8 mouse cellular contexts compared by ENCODE assay signal in the genomic region with DNA sequence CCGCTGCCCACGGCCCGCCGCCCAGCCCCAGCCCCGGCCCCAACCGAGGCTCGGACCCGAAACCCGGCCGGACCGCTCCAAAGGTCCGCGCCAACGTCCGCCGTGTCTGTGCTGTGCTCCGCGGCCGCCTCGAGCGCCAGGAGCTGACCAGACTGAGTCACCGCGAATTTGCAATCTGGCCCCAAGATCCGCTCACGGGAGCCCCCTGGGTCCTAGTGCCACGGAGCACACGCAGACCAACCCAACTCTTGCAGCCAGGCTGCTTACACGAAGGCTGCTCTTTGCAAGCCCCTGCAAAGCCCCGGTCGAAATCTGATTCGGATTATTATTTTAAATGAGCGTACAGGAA. TPM values are rescaled to one million over a fixed set of nuclear protein-coding genes. Genes with fewer than 3 reads are reported as not detected.
A peak's percentile ranks its signal among the peaks of the same experiment; 100 is the strongest.
DNase-seq lines count a peak whose midpoint lies in the region; ATAC-seq and TF ChIP-seq lines count a peak whose summit lies in the region.

No protein-coding gene starts in this region.

- no peaks in the 10 kb centered on the region for H3K9me3 ChIP-seq in ES-E14 (ENCODE audit: control insufficient read depth, insufficient read depth, low read depth, low read length)
- no peaks in the 10 kb centered on the region for H3K9me3 ChIP-seq in forebrain, embryonic 16.5 days (ENCODE audit: control insufficient read depth, low read length)
- no peaks in the 10 kb centered on the region for H3K9me3 ChIP-seq in lung, embryonic 15.5 days

- peak overlapping the region; percentile 82 for H3K9ac ChIP-seq in ES-E14 (ENCODE audit: insufficient read depth, low read depth, low read length, poor library complexity, severe bottlenecking)
- H3K9ac ChIP-seq in forebrain, embryonic 16.5 days (replicated peaks; ENCODE audit: low read depth, low read length), result peak overlapping the region; percentile 65
- H3K9ac ChIP-seq in lung, embryonic 15.5 days, result peak overlapping the region; percentile 88

- H3K4me2 ChIP-seq in forebrain, embryonic 16.5 days (ENCODE audit: low read length), result peak overlapping the region; percentile 60
- H3K4me2 ChIP-seq in lung, embryonic 15.5 days, result peak overlapping the region; percentile 77

- under 1% methylated on average over 24 of the region's 32 CpGs for WGBS in forebrain, embryonic 16.5 days
- WGBS in lung, embryonic 15.5 days, result under 1% methylated on average over 32 of the region's 32 CpGs

- ATAC-seq in forebrain, embryonic 16.5 days, result peak; percentile 87
- peak; percentile 92 for ATAC-seq in lung, embryonic 15.5 days (ENCODE audit: borderline replicate concordance, extremely low read depth, low FRiP score, low TSS enrichment)

- H3K27ac ChIP-seq in ES-E14 (ENCODE audit: insufficient read depth, low read depth, low read length, poor library complexity, severe bottlenecking), result peak overlapping the region; percentile 51
- peak overlapping the region; percentile 73 for H3K27ac ChIP-seq in forebrain, embryonic 16.5 days (ENCODE audit: low read length)
- H3K27ac ChIP-seq in lung, embryonic 15.5 days, result peak overlapping the region; percentile 98

- peak overlapping the region; percentile 73 to 89 for H3K4me3 ChIP-seq in ES-E14 (ENCODE audit: insufficient read depth in 1 of 2, low read depth in 1 of 2, low read length in 2 of 2, poor library complexity in 1 of 2, severe bottlenecking in 1 of 2)
- H3K4me3 ChIP-seq in forebrain, embryonic 16.5 days (replicated peaks; ENCODE audit: low read length), result peak overlapping the region; percentile 56
- H3K4me3 ChIP-seq in lung, embryonic 15.5 days, result peak overlapping the region; percentile 94

- H3K27me3 ChIP-seq in forebrain, embryonic 16.5 days (replicated peaks; ENCODE audit: control insufficient read depth, insufficient read depth, low read length), result no peaks in the 10 kb centered on the region
- no peaks in the 10 kb centered on the region for H3K27me3 ChIP-seq in lung, embryonic 15.5 days

- in situ Hi-C loops in ES-E14 (cut with MboI; ENCODE audit: low sequenced_read_pairs in 2 of 2, unreplicated experiment in 2 of 2), result no loop called here

- peaks cover 0 to 4% of the 10 kb centered on the region in 2 experiments; a peak in 1 of 4 replicates for H3K4me1 ChIP-seq in ES-E14 (ENCODE audit: control insufficient read depth in 2 of 2, insufficient read depth in 2 of 2, low read length in 2 of 2, poor library complexity in 1 of 2)
- H3K4me1 ChIP-seq in forebrain, embryonic 16.5 days (replicated peaks; ENCODE audit: control insufficient read depth, insufficient read depth, low read length), result peaks cover 34% of the 10 kb centered on the region
- H3K4me1 ChIP-seq in lung, embryonic 15.5 days, result peaks cover 17% of the 10 kb centered on the region

- H3K36me3 ChIP-seq in ES-E14 (ENCODE audit: control insufficient read depth, insufficient read depth, low read length, poor library complexity, severe bottlenecking), result peaks cover 10% of the 10 kb centered on the region
- peaks cover 7% of the 10 kb centered on the region for H3K36me3 ChIP-seq in forebrain, embryonic 16.5 days (ENCODE audit: control insufficient read depth, insufficient read depth)
- H3K36me3 ChIP-seq in lung, embryonic 15.5 days, result peaks cover 16% of the 10 kb centered on the region

- DNase-seq in ES-E14 (ENCODE audit: low read depth, low spot score), result peak; percentile 60
- DNase-seq in cerebellum, adult 11-12 months, result peak; percentile 78
- DNase-seq in heart, postnatal 4 days, result peak; percentile 85
- DNase-seq in layer of hippocampus, adult 8-10 months (ENCODE audit: low spot score in 2 of 2), result peak; percentile 53 to 78
- DNase-seq in ovary, adult 18-20 months (ENCODE audit: low spot score), result peak; percentile 77
- peak; percentile 79 for DNase-seq in thymus, postnatal 0 days (ENCODE audit: low spot score)

TF ChIP-seq in ES-E14, 5 proteins besides CTCF, POLR2A, EP300 and RAD21:
- TF ChIP-seq HCFC1 (IDR thresholded peaks at IDR 0.05; ENCODE audit: borderline replicate concordance, insufficient read depth, low read length), result peak; percentile 68; the same call in 1 of the 2 replicates
- no peak for TF ChIP-seq ZC3H11A (IDR thresholded peaks at IDR 0.05; ENCODE audit: borderline replicate concordance, low read depth, low read length)

RNA-seq across cellular contexts. Expression of gene Tnpo1, which starts 35.3 kb away (rescaled TPM):
- total RNA-seq in ES-E14 (2012; rRNA removed), result 133 and 148 TPM in 2 replicates
- 52.1 and 55.7 TPM in 2 replicates for polyA plus RNA-seq in forebrain, embryonic 16.5 days (2015; fragmentation: Nextera tagmentation; extraction: Ambion mirVana)
- 10 to 100 TPM; 95.4 to 97.2 TPM for total RNA-seq in heart, postnatal 4 days (2021)
- 10 to 100 TPM; 62.4 to 73.5 (median 71.6) TPM for total RNA-seq in layer of hippocampus, adult 8-10 months (2022)
- 61.9 and 62.1 TPM in 2 replicates for polyA plus RNA-seq in lung, embryonic 15.5 days (2015; fragmentation: Nextera tagmentation; extraction: Ambion mirVana)
- polyA plus RNA-seq in thymus, postnatal 0 days (2015; fragmentation: Nextera tagmentation; extraction: Ambion mirVana), result 33.8 and 37.8 TPM in 2 replicates

Comparison
In these comparisons a context has a peak if more than half of its experiments do, and no peak if none do; other contexts are left out.
1. Peak in every context shown above with its lines: DNase-seq, ATAC-seq, H3K4me3 ChIP-seq and H3K27ac ChIP-seq.